Mouse (Mus musculus): Measurements from ENCODE around the gene Galnt18. TPM values are rescaled to one million over a fixed set of nuclear protein-coding genes. Genes with fewer than 3 reads are reported as not detected.

Gene Galnt18
- polyA plus RNA-seq, 1 experiment from 2014 or later, result 6.8 TPM

DNA sequence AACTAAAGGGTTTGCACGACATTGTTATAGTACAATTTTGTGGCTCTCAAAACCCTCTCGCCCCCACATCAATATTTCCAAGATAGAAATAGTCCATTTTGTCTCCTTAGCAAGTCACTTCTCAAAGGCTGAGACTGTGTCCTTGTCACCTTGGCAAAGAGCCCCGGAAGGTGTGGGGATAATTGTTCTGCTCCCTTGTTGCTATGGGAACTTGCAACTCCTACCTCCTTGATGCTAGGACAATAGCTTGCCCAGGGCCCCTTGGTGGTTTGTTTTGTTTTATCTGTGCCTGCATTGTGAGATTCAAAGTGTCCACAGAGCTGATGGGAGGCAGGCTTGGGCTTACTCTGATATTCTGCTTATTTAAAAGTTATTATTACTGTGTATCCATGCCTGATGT, 80.3 kb downstream of the Galnt18 start:
- no peak for DNase-seq (ENCODE audit: low spot score)
- Histone ChIP-seq H3K27me3 (ENCODE audit: low read depth, poor library complexity, severe bottlenecking) (no peaks in the 10 kb centered on the region), H3K36me3 (no peaks in the 10 kb centered on the region), H3K4me1 (peaks cover 8% of the 10 kb centered on the region), H3K4me3 (no peak overlapping the region), H3K9me3 (replicated peaks) (no peaks in the 10 kb centered on the region), H3K27ac (replicated peaks) (no peak overlapping the region)
- WGBS, result 70% methylated on average over 3 of the region's 3 CpGs

DNA sequence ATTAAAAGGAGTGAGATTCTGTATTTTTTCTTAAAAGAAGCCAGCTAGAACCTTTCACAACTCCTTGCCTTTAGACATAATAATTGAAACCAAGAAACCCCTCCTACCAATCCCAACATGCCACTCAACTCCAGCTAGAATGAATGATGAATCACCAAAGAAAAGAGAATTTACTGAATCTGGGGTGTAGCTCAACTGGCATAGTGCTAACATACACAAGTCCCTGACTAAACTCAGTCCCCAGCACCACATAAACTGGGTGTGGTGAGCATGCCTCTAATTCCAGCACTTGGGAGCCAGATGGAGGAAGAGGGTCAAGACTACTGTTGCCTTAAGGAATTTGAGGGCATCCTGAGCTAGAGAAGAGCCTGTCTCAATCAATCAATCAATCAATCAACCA, 83.6 kb downstream of the Galnt18 start:
- Histone ChIP-seq H3K4me3 (no peak overlapping the region), H3K27me3 (ENCODE audit: low read depth, poor library complexity, severe bottlenecking) (no peaks in the 10 kb centered on the region), H3K36me3 (no peaks in the 10 kb centered on the region), H3K4me1 (peaks cover 24% of the 10 kb centered on the region), H3K9me3 (replicated peaks) (no peaks in the 10 kb centered on the region), H3K27ac (replicated peaks) (no peak overlapping the region)
- DNase-seq (ENCODE audit: low spot score), result no peak

DNA sequence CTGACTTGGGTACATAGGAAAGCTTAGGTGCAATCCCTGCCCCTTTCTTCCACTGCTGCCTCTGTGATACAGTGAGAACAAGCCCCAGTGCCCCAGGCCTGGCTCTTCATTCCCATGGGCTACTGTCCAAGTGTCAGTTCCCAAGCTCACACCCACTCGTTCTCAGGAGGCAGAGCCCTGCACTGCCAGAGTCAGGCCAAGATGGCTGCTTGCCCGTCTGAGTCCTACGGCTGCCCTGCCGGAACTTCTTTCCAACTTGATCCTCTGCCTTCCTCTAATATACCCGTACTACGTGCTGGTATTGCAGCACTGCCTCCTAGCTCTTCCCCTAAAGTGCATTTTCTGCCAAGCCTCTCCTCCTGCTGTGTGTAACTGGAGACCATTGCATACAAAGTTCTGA, 85.5 kb downstream of the Galnt18 start:
- H3K9me3 ChIP-seq (replicated peaks), result no peaks in the 10 kb centered on the region
- H3K4me3 ChIP-seq, result no peak overlapping the region
- no peaks in the 10 kb centered on the region for H3K27me3 ChIP-seq (ENCODE audit: low read depth, poor library complexity, severe bottlenecking)
- H3K4me1 ChIP-seq, result peaks cover 16% of the 10 kb centered on the region
- no peak for DNase-seq (ENCODE audit: low spot score)
- H3K27ac ChIP-seq (replicated peaks), result 0 out of 2 replicates have a peak overlapping the region, but pooled peaks have one; percentile 79
- 91% methylated on average over 6 of the region's 6 CpGs for WGBS
- H3K36me3 ChIP-seq, result no peaks in the 10 kb centered on the region

DNA sequence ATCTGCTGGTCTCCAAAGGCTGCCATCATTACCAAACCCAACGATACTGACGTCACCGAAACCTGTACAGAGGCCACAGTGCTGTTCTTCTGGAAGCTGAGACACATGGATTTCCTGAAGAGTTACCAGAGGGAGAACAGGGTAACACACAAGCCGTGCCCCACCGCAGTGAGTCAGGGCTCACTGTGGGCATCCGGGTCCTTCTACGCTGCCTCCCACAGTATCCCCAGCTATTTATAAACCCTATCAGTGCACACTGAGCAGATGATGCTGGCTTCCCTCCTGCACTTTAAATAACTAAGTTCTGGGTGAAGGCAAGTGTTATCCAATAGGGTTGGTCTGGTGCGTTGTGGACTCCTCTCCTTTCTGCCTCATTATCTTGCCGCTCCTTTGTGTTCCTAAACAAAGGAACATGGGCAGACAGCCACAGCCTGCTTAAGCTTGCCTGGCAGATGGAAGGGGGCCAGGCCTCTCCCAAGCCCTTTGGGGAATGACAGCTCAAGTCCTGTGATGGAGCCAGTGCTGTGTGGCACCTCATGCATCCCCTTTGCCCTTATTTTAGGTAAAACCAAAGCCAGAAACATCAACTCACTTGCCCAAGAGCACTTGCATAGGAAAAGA, 87.0 kb downstream of the Galnt18 start:
- H3K27ac ChIP-seq (replicated peaks), result peak overlapping the region; percentile 79

DNA sequence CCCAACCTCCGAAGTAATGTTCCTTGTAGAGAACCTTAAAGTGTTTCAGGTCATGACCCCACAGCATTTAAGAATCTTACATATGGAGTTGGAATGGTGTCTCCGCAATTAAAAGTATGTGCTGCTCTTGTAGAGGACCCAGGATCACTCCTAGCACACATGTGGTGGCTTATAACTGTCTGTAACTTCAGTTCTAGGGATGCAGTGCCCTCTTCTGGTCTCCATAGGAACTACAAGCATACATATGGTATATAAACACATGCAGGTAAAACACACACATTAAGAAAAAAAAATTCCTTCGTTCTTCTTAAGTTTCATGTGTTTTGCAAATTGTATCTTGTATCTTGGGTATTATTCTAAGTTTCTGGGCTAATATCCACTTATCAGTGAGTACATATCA, 99.7 kb downstream of the Galnt18 start:
- DNase-seq (ENCODE audit: low spot score), result no peak
- H3K27ac ChIP-seq (replicated peaks), result no peak overlapping the region

More for the DNA sequence above, 87.0 kb downstream of the Galnt18 start:
- DNase-seq (ENCODE audit: low spot score), result peak; percentile 29
- Histone ChIP-seq H3K27me3 (ENCODE audit: low read depth, poor library complexity, severe bottlenecking) (no peaks in the 10 kb centered on the region), H3K4me1 (peaks cover 16% of the 10 kb centered on the region), H3K4me3 (no peak overlapping the region), H3K9me3 (replicated peaks) (no peaks in the 10 kb centered on the region), H3K36me3 (no peaks in the 10 kb centered on the region)
- 76% methylated on average over 9 of the region's 9 CpGs for WGBS

DNA sequence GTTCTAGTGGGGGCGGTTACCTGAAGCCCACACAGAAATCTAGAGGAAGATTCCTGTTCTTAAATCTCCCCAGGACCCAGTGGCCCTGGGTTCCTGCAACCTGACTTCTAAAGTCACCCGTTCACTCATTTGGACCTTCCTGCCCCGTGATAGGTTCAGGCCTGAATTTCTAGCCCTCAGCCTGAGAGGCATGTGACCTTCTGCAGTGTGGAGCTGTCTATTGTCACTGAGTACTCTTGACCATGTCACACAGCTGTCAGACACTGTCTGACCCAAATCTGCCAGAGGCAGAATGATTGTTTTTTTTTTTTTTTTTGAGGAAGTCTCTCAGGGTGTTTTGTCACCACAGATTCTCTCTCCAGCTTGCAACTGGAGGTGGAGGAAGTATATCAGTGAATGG, 103.3 kb downstream of the Galnt18 start:
- Histone ChIP-seq H3K9me3 (replicated peaks) (no peaks in the 10 kb centered on the region), H3K4me1 (peaks cover 7% of the 10 kb centered on the region), H3K27ac (replicated peaks) (no peak overlapping the region), H3K27me3 (ENCODE audit: low read depth, poor library complexity, severe bottlenecking) (no peaks in the 10 kb centered on the region), H3K4me3 (no peak overlapping the region), H3K36me3 (no peaks in the 10 kb centered on the region)
- no peak for DNase-seq (ENCODE audit: low spot score)
- 87% methylated on average over 3 of the region's 3 CpGs for WGBS

More for the DNA sequence above, 99.7 kb downstream of the Galnt18 start:
- Histone ChIP-seq H3K27me3 (ENCODE audit: low read depth, poor library complexity, severe bottlenecking) (no peaks in the 10 kb centered on the region), H3K9me3 (replicated peaks) (no peaks in the 10 kb centered on the region), H3K4me3 (no peak overlapping the region), H3K36me3 (no peaks in the 10 kb centered on the region), H3K4me1 (no peaks in the 10 kb centered on the region)
- WGBS, result 91% methylated on average over 3 of the region's 3 CpGs

DNA sequence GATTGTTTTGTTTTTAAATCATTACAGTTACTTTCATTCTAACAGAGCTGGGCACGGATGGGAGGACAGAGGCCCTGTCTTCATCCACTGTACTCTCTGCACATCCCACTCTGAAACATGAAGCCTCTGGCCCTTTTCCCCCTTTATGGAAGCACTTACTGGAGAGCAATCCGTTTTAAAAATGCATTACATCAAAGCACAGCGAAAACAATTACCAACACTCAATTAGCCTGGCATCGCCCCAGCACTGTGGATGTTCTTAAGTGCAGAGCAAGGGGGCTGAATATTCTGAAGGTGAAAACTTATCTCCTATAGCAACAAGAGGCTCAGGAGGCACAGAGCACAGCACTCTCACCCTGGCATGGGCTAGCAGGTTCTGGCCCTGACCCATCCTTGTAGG, 107.3 kb downstream of the Galnt18 start:
- Histone ChIP-seq H3K27ac (replicated peaks) (no peak overlapping the region), H3K4me1 (peaks cover 7% of the 10 kb centered on the region), H3K36me3 (no peaks in the 10 kb centered on the region), H3K27me3 (ENCODE audit: low read depth, poor library complexity, severe bottlenecking) (no peaks in the 10 kb centered on the region), H3K4me3 (no peak overlapping the region), H3K9me3 (replicated peaks) (no peaks in the 10 kb centered on the region)
- DNase-seq (ENCODE audit: low spot score), result no peak
- WGBS, result 79% methylated on average over 4 of the region's 4 CpGs

DNA sequence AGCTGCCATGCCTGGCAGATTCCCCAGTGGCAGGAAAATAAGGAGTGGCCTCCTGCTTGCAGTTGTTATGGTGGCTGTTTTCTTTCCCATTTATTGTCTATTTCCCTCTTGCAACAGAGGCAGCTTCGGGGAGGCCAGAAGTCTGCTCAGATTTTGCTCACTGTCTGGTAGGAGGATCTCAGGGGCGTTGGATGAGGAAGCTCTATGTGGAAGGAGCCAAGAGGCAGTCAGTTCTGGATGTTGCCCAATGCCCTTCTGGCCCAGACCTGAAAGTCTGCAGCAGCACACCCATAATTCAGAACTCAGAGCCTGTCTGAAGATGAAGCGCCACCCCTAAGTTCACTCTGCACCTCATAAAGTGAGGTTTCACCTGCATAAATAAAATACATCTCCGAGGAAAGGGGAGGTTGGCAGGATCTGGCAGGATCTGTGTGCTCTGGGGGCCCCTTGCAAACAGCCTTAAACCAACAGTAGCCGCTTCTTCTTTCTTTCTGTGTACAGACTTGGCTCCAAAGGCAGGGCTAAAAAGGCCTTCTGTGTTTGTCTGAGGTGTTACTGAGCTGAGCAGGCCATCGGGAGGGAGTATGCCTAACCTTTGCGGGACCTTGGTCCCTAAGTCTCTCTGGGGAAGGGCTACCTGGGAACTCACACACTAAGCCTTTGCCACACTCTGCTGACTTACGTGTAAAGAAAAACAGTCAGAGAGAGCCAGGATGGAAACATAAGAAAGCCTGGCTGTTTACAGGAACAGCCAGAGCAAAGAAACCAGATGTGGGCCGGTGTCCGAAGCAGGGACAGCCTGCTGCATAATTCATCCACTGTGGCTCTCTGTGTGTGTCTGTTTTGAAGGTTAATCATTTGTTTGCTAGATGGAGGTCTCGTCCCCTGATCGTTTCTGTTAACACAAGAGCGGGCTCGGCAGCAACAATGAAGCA, 116.4 kb downstream of the Galnt18 start:
- WGBS, result 69% methylated on average over 14 of the region's 14 CpGs
- peaks cover 21% of the 10 kb centered on the region for H3K4me1 ChIP-seq
- no peaks in the 10 kb centered on the region for H3K36me3 ChIP-seq
- no peaks in the 10 kb centered on the region for H3K27me3 ChIP-seq (ENCODE audit: low read depth, poor library complexity, severe bottlenecking)
- no peaks in the 10 kb centered on the region for H3K9me3 ChIP-seq (replicated peaks)
- no peak for DNase-seq (ENCODE audit: low spot score)
- H3K4me3 ChIP-seq, result no peak overlapping the region
- H3K27ac ChIP-seq (replicated peaks), result peak overlapping the region; percentile 2; the same call in 1 of the 2 replicates

DNA sequence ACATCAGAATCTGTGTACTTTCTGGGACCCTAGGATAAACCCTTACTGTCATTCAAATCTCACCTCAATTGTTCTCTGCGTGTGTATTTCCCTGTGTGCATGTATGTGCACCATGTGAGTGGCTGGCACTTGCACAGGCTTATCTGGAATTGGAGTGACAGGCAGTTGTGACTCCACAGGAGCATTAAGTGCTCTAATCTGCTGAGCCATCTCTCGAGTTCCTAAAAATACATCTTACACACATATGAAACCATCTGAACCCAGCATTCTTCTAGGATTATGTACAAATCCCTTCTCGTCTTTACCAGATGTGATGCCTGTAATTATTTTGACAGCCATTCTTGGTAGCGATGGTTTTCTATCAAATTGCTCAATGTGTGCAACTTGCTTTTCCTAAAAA, 121.2 kb downstream of the Galnt18 start:
- Histone ChIP-seq H3K36me3 (no peaks in the 10 kb centered on the region), H3K4me3 (no peak overlapping the region), H3K9me3 (replicated peaks) (no peaks in the 10 kb centered on the region), H3K27ac (replicated peaks) (no peak overlapping the region), H3K4me1 (peaks cover 12% of the 10 kb centered on the region), H3K27me3 (ENCODE audit: low read depth, poor library complexity, severe bottlenecking) (no peaks in the 10 kb centered on the region)
- no peak for DNase-seq (ENCODE audit: low spot score)
- WGBS, result 82% methylated on average over 4 of the region's 4 CpGs

DNA sequence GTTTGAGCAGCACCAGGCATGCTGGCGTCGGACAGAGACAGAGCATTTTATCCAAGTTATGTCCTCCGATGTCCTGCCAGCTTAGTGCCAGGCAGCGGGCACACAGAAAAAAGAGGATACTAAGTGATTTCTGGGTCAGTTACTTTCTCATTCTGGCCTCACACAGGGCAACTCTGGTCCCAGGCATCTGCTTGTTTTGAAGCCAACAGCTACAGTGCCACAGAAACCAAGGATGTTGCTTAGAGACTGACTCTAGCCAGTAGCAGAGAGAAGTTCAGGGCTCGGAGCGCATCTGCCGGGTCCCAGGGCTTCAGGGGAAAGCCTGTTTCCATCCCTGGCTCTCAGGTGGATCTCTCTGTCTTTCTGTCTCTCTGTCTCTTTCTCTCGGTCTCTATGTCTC, 124.8 kb downstream of the Galnt18 start:
- no peaks in the 10 kb centered on the region for H3K27me3 ChIP-seq (ENCODE audit: low read depth, poor library complexity, severe bottlenecking)
- 0 out of 2 replicates have a peak, but pooled peaks cover 4% of the 10 kb centered on the region for H3K4me1 ChIP-seq
- H3K27ac ChIP-seq (replicated peaks), result no peak overlapping the region; the same call in 1 of the 2 replicates
- DNase-seq (ENCODE audit: low spot score), result no peak
- 92% methylated on average over 8 of the region's 8 CpGs for WGBS
- no peak overlapping the region for H3K4me3 ChIP-seq
- no peaks in the 10 kb centered on the region for H3K36me3 ChIP-seq
- no peaks in the 10 kb centered on the region for H3K9me3 ChIP-seq (replicated peaks)

DNA sequence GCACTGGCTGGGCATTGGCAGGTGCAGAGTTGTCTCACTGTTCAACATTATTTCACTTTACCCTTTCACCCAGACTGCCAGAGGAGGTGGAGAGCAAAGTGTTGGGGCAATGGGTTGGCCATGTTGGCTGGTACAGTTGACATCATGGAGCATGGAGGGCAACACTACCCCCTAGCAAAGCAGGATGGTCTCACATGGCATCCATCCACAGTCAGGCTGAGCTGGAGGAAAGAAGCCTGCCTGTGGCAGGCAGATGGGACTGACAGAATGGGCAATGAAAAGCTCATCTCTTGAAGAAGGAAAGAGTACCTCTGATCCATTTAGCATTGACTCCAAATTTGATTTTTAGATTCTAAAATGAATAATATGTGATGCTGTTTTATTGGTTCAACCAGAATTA, 125.3 kb downstream of the Galnt18 start:
- no peaks in the 10 kb centered on the region for H3K27me3 ChIP-seq (ENCODE audit: low read depth, poor library complexity, severe bottlenecking)
- H3K9me3 ChIP-seq (replicated peaks), result no peaks in the 10 kb centered on the region
- H3K27ac ChIP-seq (replicated peaks), result no peak overlapping the region
- no peaks in the 10 kb centered on the region for H3K4me1 ChIP-seq
- no peaks in the 10 kb centered on the region for H3K36me3 ChIP-seq
- no peak overlapping the region for H3K4me3 ChIP-seq
- no peak for DNase-seq (ENCODE audit: low spot score)

DNA sequence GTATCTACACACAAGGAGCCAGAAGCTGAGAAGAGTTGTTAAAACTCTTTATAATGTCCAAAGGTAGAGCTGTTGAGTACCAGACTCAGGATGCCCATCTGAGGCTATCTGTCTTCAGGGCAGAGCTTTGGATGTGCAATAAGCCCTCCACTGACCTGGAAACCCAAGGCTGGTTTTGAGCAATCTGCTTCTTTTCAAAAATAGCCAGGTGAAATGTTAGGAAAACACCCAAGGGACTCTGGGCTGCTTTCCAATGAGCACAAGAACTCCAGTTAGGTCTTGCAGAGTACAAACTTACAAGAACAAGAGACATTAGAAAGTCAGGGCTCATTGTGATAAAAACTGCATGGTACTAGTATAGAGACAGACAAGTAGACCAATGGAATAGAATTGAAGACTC, 135.4 kb downstream of the Galnt18 start:
- Histone ChIP-seq H3K4me1 (no peaks in the 10 kb centered on the region), H3K36me3 (no peaks in the 10 kb centered on the region), H3K27ac (replicated peaks) (no peak overlapping the region), H3K9me3 (replicated peaks) (no peaks in the 10 kb centered on the region), H3K27me3 (ENCODE audit: low read depth, poor library complexity, severe bottlenecking) (no peaks in the 10 kb centered on the region), H3K4me3 (no peak overlapping the region)
- DNase-seq (ENCODE audit: low spot score), result no peak

DNA sequence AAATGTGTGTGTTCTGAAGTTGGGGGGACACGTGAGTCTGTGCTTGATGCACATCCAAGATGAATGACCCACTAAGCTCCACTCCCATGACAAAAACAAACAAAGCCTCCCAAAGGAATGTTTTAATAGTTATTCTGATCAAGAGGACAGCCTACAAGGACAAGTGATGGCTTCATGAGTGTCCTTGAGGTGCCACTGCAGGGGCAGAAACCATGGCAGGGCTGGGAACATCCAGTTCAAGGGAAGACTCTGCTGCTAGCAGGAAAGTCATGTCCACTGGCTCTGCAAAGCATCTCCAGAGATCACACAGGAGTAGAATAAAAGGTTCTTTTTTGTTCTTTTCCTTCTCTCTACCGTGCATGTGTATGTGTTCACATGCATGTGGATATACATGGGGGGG, 140.9 kb downstream of the Galnt18 start:
- no peak for DNase-seq (ENCODE audit: low spot score)
- no peaks in the 10 kb centered on the region for H3K36me3 ChIP-seq
- peaks cover 3% of the 10 kb centered on the region; the same call in 1 of the 2 replicates for H3K4me1 ChIP-seq
- WGBS, result 71% methylated on average over 2 of the region's 2 CpGs
- no peak overlapping the region for H3K4me3 ChIP-seq
- H3K9me3 ChIP-seq (replicated peaks), result no peaks in the 10 kb centered on the region
- no peak overlapping the region for H3K27ac ChIP-seq (replicated peaks)
- H3K27me3 ChIP-seq (ENCODE audit: low read depth, poor library complexity, severe bottlenecking), result no peaks in the 10 kb centered on the region
